Mouse (Mus musculus): ENCODE results near the gene Arfip1. TPM values are rescaled to one million over a fixed set of nuclear protein-coding genes. Genes with fewer than 3 reads are reported as not detected.
A peak's percentile ranks its signal among the peaks of the same experiment; 100 is the strongest.

Arfip1 gene
- polyA plus RNA-seq, 1 experiment from 2014 or later: 57.4 TPM

DNA sequence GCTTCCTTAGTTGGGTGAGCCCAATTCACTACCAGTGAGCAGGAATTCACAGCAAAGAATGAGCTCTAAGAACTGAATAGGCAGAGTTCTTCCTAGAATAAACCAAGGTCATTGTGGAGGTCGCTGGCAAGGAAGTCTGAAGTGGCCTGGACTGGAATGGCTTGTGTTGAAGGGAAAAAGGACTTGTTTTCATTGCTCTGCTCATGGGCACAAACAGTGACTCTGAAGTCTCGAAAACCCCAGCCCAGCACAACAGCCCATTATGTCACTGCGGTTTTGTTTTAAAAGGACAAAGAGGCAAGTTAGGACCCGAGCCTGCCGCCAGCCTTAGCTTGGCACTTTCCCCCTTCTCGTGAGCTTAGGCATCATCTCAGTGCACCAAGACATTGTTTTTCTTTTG is 93.7 kb downstream of the Arfip1 start:
- Histone ChIP-seq H3K27me3 (ENCODE audit: control insufficient read depth, insufficient read depth, low read length) (no peaks in the 10 kb centered on the region), H3K27ac (replicated peaks in 1 of 2; ENCODE audit: control insufficient read depth in 1 of 2, insufficient read depth in 1 of 2, low read depth in 2 of 2, low read length in 2 of 2) (peak overlapping the region; percentile 3 to 17; a peak in 2 of 4 replicates), H3K4me1 (ENCODE audit: control insufficient read depth in 2 of 2, insufficient read depth in 2 of 2, low read length in 2 of 2) (peaks cover 5 to 6% of the 10 kb centered on the region in 2 experiments; a peak in 2 of 4 replicates), H3K4me2 (ENCODE audit: low read length) (no peak overlapping the region), H3K36me3 (ENCODE audit: control insufficient read depth, insufficient read depth, low read length) (peaks cover 10% of the 10 kb centered on the region), H3K9ac (ENCODE audit: low read length) (no peak overlapping the region), H3K9me3 (ENCODE audit: control insufficient read depth, low read length) (no peaks in the 10 kb centered on the region), H3K4me3 (ENCODE audit: control insufficient read depth in 1 of 2, insufficient read depth in 1 of 2, low read depth in 1 of 2, low read length in 2 of 2) (no peak overlapping the region)
- WGBS: 61% methylated on average over 6 of the region's 6 CpGs
- ATAC-seq (ENCODE audit: insufficient number of reproducible peaks, insufficient read depth, low FRiP score, low read depth): no peak

- WGBS: 83% methylated on average over 3 of the region's 3 CpGs
These were observed 97.5 kb downstream of the Arfip1 start for GRCm38 (mm10) chr3:84484891-84485290.

DNA sequence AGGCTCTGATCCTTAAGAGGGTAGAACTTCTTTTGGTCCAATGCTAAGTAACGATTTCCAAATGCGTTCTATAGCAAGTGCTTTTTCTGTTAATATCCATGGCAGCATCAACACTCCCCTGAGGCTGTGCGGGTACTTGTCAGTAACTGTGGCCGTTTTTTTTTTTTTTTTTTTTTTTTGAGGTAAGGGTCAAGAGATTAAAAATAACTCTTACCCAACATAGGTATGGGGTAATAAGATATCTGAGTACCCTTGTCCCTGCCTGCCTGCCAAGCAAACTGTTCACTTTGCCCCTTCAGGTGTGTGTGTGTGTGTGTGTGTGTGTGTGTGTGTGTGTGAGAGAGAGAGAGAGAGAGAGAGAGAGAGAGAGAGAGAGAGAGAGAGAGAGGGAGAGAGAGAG is 98.1 kb downstream of the Arfip1 start:
- ATAC-seq (ENCODE audit: insufficient number of reproducible peaks, insufficient read depth, low FRiP score, low read depth): no peak
- no peak overlapping the region for H3K27ac ChIP-seq (replicated peaks in 1 of 2; ENCODE audit: control insufficient read depth in 1 of 2, insufficient read depth in 1 of 2, low read depth in 2 of 2, low read length in 2 of 2)
- 67% methylated on average over 4 of the region's 4 CpGs for WGBS

More at GRCm38 (mm10) chr3:84484891-84485290, 97.5 kb downstream of the Arfip1 start:
- Histone ChIP-seq H3K9me3 (ENCODE audit: control insufficient read depth, low read length) (no peaks in the 10 kb centered on the region), H3K9ac (ENCODE audit: low read length) (no peak overlapping the region), H3K27me3 (ENCODE audit: control insufficient read depth, insufficient read depth, low read length) (peaks cover 9% of the 10 kb centered on the region; the same call in 1 of the 2 replicates), H3K4me1 (ENCODE audit: control insufficient read depth in 2 of 2, insufficient read depth in 2 of 2, low read length in 2 of 2) (peaks cover 5 to 12% of the 10 kb centered on the region in 2 experiments; a peak in 3 of 4 replicates), H3K27ac (replicated peaks in 1 of 2; ENCODE audit: control insufficient read depth in 1 of 2, insufficient read depth in 1 of 2, low read depth in 2 of 2, low read length in 2 of 2) (no peak overlapping the region), H3K4me2 (ENCODE audit: low read length) (no peak overlapping the region), H3K4me3 (ENCODE audit: control insufficient read depth in 1 of 2, insufficient read depth in 1 of 2, low read depth in 1 of 2, low read length in 2 of 2) (no peak overlapping the region), H3K36me3 (ENCODE audit: control insufficient read depth, insufficient read depth, low read length) (no peaks in the 10 kb centered on the region; the same call in 1 of the 2 replicates)
- ATAC-seq (ENCODE audit: insufficient number of reproducible peaks, insufficient read depth, low FRiP score, low read depth): no peak

GRCm38 (mm10) chr3:84482121-84482520 is 100.3 kb downstream of the Arfip1 start:
- 92% methylated on average over 6 of the region's 6 CpGs for WGBS
- Histone ChIP-seq H3K36me3 (ENCODE audit: control insufficient read depth, insufficient read depth, low read length) (no peaks in the 10 kb centered on the region), H3K4me2 (ENCODE audit: low read length) (no peak overlapping the region), H3K27ac (replicated peaks in 1 of 2; ENCODE audit: control insufficient read depth in 1 of 2, insufficient read depth in 1 of 2, low read depth in 2 of 2, low read length in 2 of 2) (no peak overlapping the region), H3K9me3 (ENCODE audit: control insufficient read depth, low read length) (no peaks in the 10 kb centered on the region), H3K9ac (ENCODE audit: low read length) (no peak overlapping the region), H3K27me3 (ENCODE audit: control insufficient read depth, insufficient read depth, low read length) (peaks cover 36% of the 10 kb centered on the region), H3K4me3 (ENCODE audit: control insufficient read depth in 1 of 2, insufficient read depth in 1 of 2, low read depth in 1 of 2, low read length in 2 of 2) (no peak overlapping the region), H3K4me1 (ENCODE audit: control insufficient read depth in 2 of 2, insufficient read depth in 2 of 2, low read length in 2 of 2) (peaks cover 4 to 14% of the 10 kb centered on the region in 2 experiments; a peak in 3 of 4 replicates)
- no peak for ATAC-seq (ENCODE audit: insufficient number of reproducible peaks, insufficient read depth, low FRiP score, low read depth)

More for the DNA sequence above, 98.1 kb downstream of the Arfip1 start:
- H3K9me3 ChIP-seq (ENCODE audit: control insufficient read depth, low read length): no peaks in the 10 kb centered on the region
- peaks cover 14% of the 10 kb centered on the region for H3K27me3 ChIP-seq (ENCODE audit: control insufficient read depth, insufficient read depth, low read length)
- no peak overlapping the region for H3K4me3 ChIP-seq (ENCODE audit: control insufficient read depth in 1 of 2, insufficient read depth in 1 of 2, low read depth in 1 of 2, low read length in 2 of 2)
- H3K4me1 ChIP-seq (ENCODE audit: control insufficient read depth in 2 of 2, insufficient read depth in 2 of 2, low read length in 2 of 2): peaks cover 6 to 15% of the 10 kb centered on the region in 2 experiments; a peak in 3 of 4 replicates
- H3K9ac ChIP-seq (ENCODE audit: low read length): no peak overlapping the region
- no peak overlapping the region for H3K4me2 ChIP-seq (ENCODE audit: low read length)
- H3K36me3 ChIP-seq (ENCODE audit: control insufficient read depth, insufficient read depth, low read length): no peaks in the 10 kb centered on the region; the same call in 1 of the 2 replicates

DNA sequence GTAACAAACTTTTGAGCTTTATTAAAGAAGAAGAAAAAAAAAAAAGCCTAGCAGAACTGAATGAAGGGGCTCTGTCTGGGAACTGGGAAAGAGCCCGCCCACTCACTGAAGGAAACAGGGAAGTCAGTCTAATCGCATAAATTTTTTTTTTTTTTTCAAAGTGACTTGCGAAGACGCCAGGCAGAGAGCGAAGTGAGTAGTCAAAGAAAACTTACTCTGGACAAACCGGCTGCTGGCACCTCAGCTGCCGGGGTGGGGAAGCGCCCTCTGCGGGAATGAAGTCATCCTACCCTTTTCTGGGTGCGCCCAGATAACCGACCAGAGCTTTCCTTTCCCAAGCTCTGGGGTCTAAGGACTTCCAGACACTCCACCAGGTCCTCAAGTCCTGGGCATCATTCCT is 101.3 kb downstream of the Arfip1 start:
- Histone ChIP-seq H3K4me1 (ENCODE audit: control insufficient read depth in 2 of 2, insufficient read depth in 2 of 2, low read length in 2 of 2) (peaks cover 4 to 14% of the 10 kb centered on the region in 2 experiments; a peak in 3 of 4 replicates), H3K27ac (replicated peaks in 1 of 2; ENCODE audit: control insufficient read depth in 1 of 2, insufficient read depth in 1 of 2, low read depth in 2 of 2, low read length in 2 of 2) (no peak overlapping the region), H3K27me3 (ENCODE audit: control insufficient read depth, insufficient read depth, low read length) (peaks cover 47% of the 10 kb centered on the region), H3K9ac (ENCODE audit: low read length) (peak overlapping the region; percentile 71), H3K36me3 (ENCODE audit: control insufficient read depth, insufficient read depth, low read length) (no peaks in the 10 kb centered on the region), H3K4me2 (ENCODE audit: low read length) (peak overlapping the region; percentile 100), H3K9me3 (ENCODE audit: control insufficient read depth, low read length) (no peaks in the 10 kb centered on the region), H3K4me3 (ENCODE audit: control insufficient read depth in 1 of 2, insufficient read depth in 1 of 2, low read depth in 1 of 2, low read length in 2 of 2) (peak overlapping the region; percentile 49 to 66)
- WGBS: 3% methylated on average over 11 of the region's 11 CpGs
- ATAC-seq (ENCODE audit: insufficient number of reproducible peaks, insufficient read depth, low FRiP score, low read depth): no peak

GRCm38 (mm10) chr3:84480006-84480897 is 102.2 kb downstream of the Arfip1 start, which contains the start of gene Fhdc1:
TSS of gene Fhdc1 (minus strand) at chr3:84480429.
- Histone ChIP-seq H3K9me3 (ENCODE audit: control insufficient read depth, low read length) (no peaks in the 10 kb centered on the region), H3K9ac (ENCODE audit: low read length) (peak within 1 kb of the TSS; percentile 71), H3K4me3 (ENCODE audit: control insufficient read depth in 1 of 2, insufficient read depth in 1 of 2, low read depth in 1 of 2, low read length in 2 of 2) (peak within 1 kb of the TSS; percentile 49 to 66), H3K36me3 (ENCODE audit: control insufficient read depth, insufficient read depth, low read length) (no peaks in the 10 kb centered on the region), H3K4me2 (ENCODE audit: low read length) (peak within 1 kb of the TSS; percentile 100), H3K27me3 (ENCODE audit: control insufficient read depth, insufficient read depth, low read length) (peaks cover 54% of the 10 kb centered on the region), H3K27ac (replicated peaks in 1 of 2; ENCODE audit: control insufficient read depth in 1 of 2, insufficient read depth in 1 of 2, low read depth in 2 of 2, low read length in 2 of 2) (no peak within 1 kb of the TSS), H3K4me1 (ENCODE audit: control insufficient read depth in 2 of 2, insufficient read depth in 2 of 2, low read length in 2 of 2) (peaks cover 4 to 14% of the 10 kb centered on the region in 2 experiments; a peak in 3 of 4 replicates)
- under 1% methylated on average over 82 of the region's 82 CpGs for WGBS
- 0 out of 2 replicates have a peak, but pooled peaks have one; percentile 23 for ATAC-seq (ENCODE audit: insufficient number of reproducible peaks, insufficient read depth, low FRiP score, low read depth)

- H3K4me2 ChIP-seq (ENCODE audit: low read length): peak overlapping the region; percentile 100
- H3K36me3 ChIP-seq (ENCODE audit: control insufficient read depth, insufficient read depth, low read length): no peaks in the 10 kb centered on the region
- WGBS: under 1% methylated on average over 61 of the region's 61 CpGs
- no peak for ATAC-seq (ENCODE audit: insufficient number of reproducible peaks, insufficient read depth, low FRiP score, low read depth)
- H3K4me3 ChIP-seq (ENCODE audit: control insufficient read depth in 1 of 2, insufficient read depth in 1 of 2, low read depth in 1 of 2, low read length in 2 of 2): peak overlapping the region; percentile 49 to 66
- H3K27me3 ChIP-seq (ENCODE audit: control insufficient read depth, insufficient read depth, low read length): peaks cover 61% of the 10 kb centered on the region
- H3K9me3 ChIP-seq (ENCODE audit: control insufficient read depth, low read length): no peaks in the 10 kb centered on the region
- peaks cover 4 to 14% of the 10 kb centered on the region in 2 experiments; a peak in 3 of 4 replicates for H3K4me1 ChIP-seq (ENCODE audit: control insufficient read depth in 2 of 2, insufficient read depth in 2 of 2, low read length in 2 of 2)
- H3K9ac ChIP-seq (ENCODE audit: low read length): peak overlapping the region; percentile 71
- no peak overlapping the region for H3K27ac ChIP-seq (replicated peaks in 1 of 2; ENCODE audit: control insufficient read depth in 1 of 2, insufficient read depth in 1 of 2, low read depth in 2 of 2, low read length in 2 of 2)
These were observed 103.0 kb downstream of the Arfip1 start for GRCm38 (mm10) chr3:84479293-84480005.
